Mouse (Mus musculus) forebrain, embryonic 16.5 days (tissue): ENCODE measurements at regions not wholly inside any gene's neighbourhood (a gene's known extent, or its start where the extent isn't known, plus 50 kb on each side); places are given as distances from the start of the nearest gene placed in this dataset.

Experiments
- ATAC-seq: fragments of 200-750 bp; cut with Nextera tagmentation; 2 replicates; pipeline ENCODE4 v1.8.0; 2017; ENCODE audit warnings: mild to moderate bottlenecking, moderate library complexity
- H3K27ac ChIP-seq: fragments of 300-500 bp; sonication (generic); 2 replicates; pipeline ENCODE4 v1.5.1; 2014; ENCODE audit warnings: low read length, control low read depth
- H3K27me3 ChIP-seq: fragments of 300-500 bp; sonication (generic); replicated peaks from 2 replicates; pipeline ENCODE4 v1.6.1; 2014; ENCODE audit warnings: low read length; ENCODE audit not compliant: control insufficient read depth, insufficient read depth
- H3K36me3 ChIP-seq: fragments of 300-500 bp; sonication (generic); 2 replicates; pipeline ENCODE4 v1.6.1; 2014; ENCODE audit not compliant: control insufficient read depth, insufficient read depth
- H3K4me1 ChIP-seq: fragments of 300-500 bp; sonication (generic); replicated peaks from 2 replicates; pipeline ENCODE4 v1.6.1; 2014; ENCODE audit warnings: low read length; ENCODE audit not compliant: control insufficient read depth, insufficient read depth
- H3K4me2 ChIP-seq: fragments of 300-500 bp; sonication (generic); 2 replicates; pipeline ENCODE4 v1.6.1; 2014; ENCODE audit warnings: mild to moderate bottlenecking, low read length, control low read depth
- H3K4me3 ChIP-seq: fragments of 300-500 bp; sonication (generic); replicated peaks from 2 replicates; pipeline ENCODE4 v1.5.1; 2014; ENCODE audit warnings: mild to moderate bottlenecking, low read length, control low read depth
- H3K9ac ChIP-seq: fragments of 300-500 bp; sonication (generic); replicated peaks from 2 replicates; pipeline ENCODE4 v1.6.1; 2014; ENCODE audit warnings: low read depth, low read length, control low read depth
- H3K9me3 ChIP-seq: fragments of 300-500 bp; sonication (generic); 2 replicates; pipeline ENCODE4 v1.6.1; 2016; ENCODE audit warnings: low read length; ENCODE audit not compliant: control insufficient read depth
- WGBS: fragments of 180-500 bp; shearing (Covaris S2); extraction: QIAGEN DNeasy Blood & Tissue Kit; methylation state at CpG from one replicate; pipeline ENCODE4 v1.1.7; 2014; 5-methylcytosine and 5-hydroxymethylcytosine counted together

- peak; percentile 40; the same call in 1 of the 2 replicates for ATAC-seq
These were observed 70.0 kb downstream of the Mbip start for GRCm38 (mm10) chr12:56275556-56276242.

DNA sequence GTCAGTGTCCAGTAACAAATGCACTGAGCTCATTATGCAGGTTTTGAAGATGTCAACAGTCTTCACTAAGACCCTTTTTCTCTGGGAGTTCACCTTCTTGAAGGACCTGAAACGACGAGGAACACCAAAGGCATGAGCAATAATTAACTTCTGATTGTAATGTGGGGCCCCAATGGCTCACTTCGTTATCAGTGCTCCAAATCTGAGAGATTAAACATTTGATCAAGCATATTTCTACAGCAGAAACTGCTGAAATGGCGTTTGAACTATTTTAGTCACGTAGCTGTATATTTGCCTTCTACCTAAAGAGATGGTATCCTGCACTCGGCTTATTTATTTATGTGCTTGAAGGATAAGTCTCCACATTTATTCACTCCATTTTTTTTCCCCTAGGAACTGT, 80.6 kb downstream of the Mbip start:
- no peak overlapping the region for H3K27ac ChIP-seq
- no peak overlapping the region for H3K4me3 ChIP-seq
- no peaks in the 10 kb centered on the region for H3K27me3 ChIP-seq
- H3K9me3 ChIP-seq, result no peaks in the 10 kb centered on the region
- 68% methylated on average over 6 of the region's 6 CpGs for WGBS
- no peaks in the 10 kb centered on the region for H3K36me3 ChIP-seq
- H3K4me1 ChIP-seq, result no peaks in the 10 kb centered on the region
- H3K9ac ChIP-seq, result no peak overlapping the region
- no peak for ATAC-seq
- no peak overlapping the region for H3K4me2 ChIP-seq

More at GRCm38 (mm10) chr12:56275556-56276242, 70.0 kb downstream of the Mbip start:
- Histone ChIP-seq H3K9ac (no peak overlapping the region), H3K27me3 (no peaks in the 10 kb centered on the region), H3K27ac (no peak overlapping the region), H3K4me3 (no peak overlapping the region), H3K9me3 (no peaks in the 10 kb centered on the region), H3K36me3 (no peaks in the 10 kb centered on the region), H3K4me2 (no peak overlapping the region), H3K4me1 (no peaks in the 10 kb centered on the region; the same call in 1 of the 2 replicates)
- WGBS, result 39% methylated on average over 17 of the region's 17 CpGs

DNA sequence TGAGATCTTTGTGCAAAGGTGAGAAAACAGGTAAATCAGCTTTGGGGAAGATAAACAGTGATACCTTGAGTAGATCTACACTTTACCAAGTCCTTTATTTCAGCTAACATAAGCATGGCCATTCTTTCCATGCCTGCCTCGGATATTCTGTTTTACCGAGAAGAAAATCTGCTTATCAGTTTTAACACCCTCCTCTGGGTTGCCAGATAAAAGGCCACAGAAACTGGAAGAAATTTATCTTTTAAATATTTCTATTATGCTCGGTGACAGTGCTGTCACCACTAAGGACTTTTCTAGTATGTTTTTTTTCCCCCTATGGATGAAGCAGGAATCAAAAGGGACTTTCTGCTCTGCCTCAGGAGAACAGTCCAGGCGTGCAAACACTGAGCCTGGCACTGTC, 84.2 kb downstream of the Mbip start:
- no peak for ATAC-seq
- WGBS, result 89% methylated on average over 4 of the region's 4 CpGs
- H3K36me3 ChIP-seq, result no peaks in the 10 kb centered on the region

DNA sequence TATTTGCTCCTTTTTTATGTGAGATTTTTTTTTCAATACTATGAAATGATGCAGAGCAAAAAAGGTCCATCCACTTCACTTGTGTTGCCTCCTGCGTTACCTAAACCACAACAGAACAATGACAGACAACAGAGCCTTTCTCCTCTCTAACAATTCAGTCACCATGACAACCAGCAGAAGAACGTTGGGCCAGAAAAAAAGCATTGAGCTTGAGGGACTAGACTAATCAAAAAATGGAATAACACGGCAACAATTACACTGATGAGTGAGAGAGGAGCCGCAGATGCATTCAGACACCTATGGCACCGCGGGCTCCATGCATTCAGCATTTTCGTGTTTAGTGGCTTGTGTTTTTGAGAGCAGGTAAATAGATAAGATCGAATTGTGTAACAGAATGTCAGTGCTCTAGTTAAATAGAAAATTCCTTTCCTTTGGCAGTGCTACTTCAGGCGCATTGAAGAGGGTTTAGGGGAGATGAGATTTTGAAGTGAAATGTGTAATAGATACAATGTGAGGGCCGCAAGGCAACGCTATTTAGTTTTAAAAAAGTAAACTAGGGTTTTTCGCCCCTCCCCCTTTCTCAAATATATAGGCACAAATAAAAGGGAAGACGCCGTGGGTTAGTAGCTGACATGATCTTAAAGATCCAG, 87.2 kb downstream of the Mbip start:
- 28% methylated on average over 14 of the region's 14 CpGs for WGBS
- peak; percentile 66 for ATAC-seq
- no peak overlapping the region for H3K27ac ChIP-seq
- H3K9me3 ChIP-seq, result no peaks in the 10 kb centered on the region
- H3K36me3 ChIP-seq, result no peaks in the 10 kb centered on the region
- H3K27me3 ChIP-seq, result no peaks in the 10 kb centered on the region
- no peaks in the 10 kb centered on the region for H3K4me1 ChIP-seq
- H3K9ac ChIP-seq, result no peak overlapping the region
- no peak overlapping the region for H3K4me2 ChIP-seq
- H3K4me3 ChIP-seq, result no peak overlapping the region

More for the DNA sequence above, 84.2 kb downstream of the Mbip start:
- no peaks in the 10 kb centered on the region for H3K9me3 ChIP-seq
- H3K9ac ChIP-seq, result no peak overlapping the region
- H3K4me1 ChIP-seq, result no peaks in the 10 kb centered on the region
- no peak overlapping the region for H3K4me2 ChIP-seq
- H3K4me3 ChIP-seq, result no peak overlapping the region
- H3K27me3 ChIP-seq, result no peaks in the 10 kb centered on the region
- no peak overlapping the region for H3K27ac ChIP-seq

GRCm38 (mm10) chr12:56256243-56256881, 89.3 kb downstream of the Mbip start:
- H3K4me3 ChIP-seq, result no peak overlapping the region
- no peak overlapping the region for H3K27ac ChIP-seq
- H3K36me3 ChIP-seq, result no peaks in the 10 kb centered on the region
- H3K27me3 ChIP-seq, result no peaks in the 10 kb centered on the region
- WGBS, result 88% methylated on average over 11 of the region's 11 CpGs
- H3K9me3 ChIP-seq, result no peaks in the 10 kb centered on the region
- H3K4me2 ChIP-seq, result no peak overlapping the region
- no peak for ATAC-seq
- no peak overlapping the region for H3K9ac ChIP-seq
- H3K4me1 ChIP-seq, result no peaks in the 10 kb centered on the region

DNA sequence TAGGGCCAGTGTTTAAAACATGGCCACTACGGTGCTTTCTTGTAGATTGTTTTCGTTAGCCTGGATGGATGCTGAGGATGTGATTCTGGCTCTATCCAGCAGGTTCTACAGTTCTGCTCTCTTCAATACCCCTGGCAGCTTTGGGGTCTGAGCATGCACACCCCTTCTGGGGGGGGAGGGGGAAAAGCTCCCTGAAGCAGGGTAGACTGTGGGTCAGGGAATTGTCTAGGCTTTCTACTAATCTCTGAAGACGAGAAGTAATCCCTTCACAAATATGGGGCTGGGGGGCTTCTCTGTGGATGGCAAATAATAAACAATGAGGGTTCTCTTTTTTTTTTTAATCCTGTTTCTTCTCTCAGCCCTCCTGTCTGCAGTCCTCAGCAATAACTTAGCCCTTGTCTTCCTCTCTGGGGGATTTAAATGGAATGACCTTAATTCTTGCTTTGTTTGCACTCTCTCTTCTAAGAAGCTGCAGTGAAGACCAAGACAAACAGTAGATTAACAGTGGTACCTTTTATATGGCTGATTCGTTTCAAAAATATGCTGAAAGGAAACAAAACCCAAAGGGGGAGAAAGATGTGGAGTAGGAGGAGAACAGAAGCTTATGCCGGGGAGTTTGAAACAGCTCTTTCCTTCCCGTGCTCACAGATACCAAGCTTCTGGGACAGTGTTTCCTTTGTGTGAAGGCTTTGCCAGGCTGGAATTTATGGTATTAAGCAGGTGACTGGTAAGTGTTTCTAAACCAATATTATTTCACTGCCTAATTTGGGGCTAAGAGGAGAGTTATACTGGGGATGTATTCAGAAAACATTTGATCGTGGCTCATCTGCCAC, 92.9 kb downstream of the Mbip start:
- Histone ChIP-seq H3K4me2 (no peak overlapping the region), H3K36me3 (no peaks in the 10 kb centered on the region), H3K9me3 (no peaks in the 10 kb centered on the region), H3K27ac (no peak overlapping the region), H3K9ac (no peak overlapping the region), H3K4me1 (no peaks in the 10 kb centered on the region), H3K27me3 (no peaks in the 10 kb centered on the region), H3K4me3 (no peak overlapping the region)
- ATAC-seq, result no peak
- 28% methylated on average over 7 of the region's 7 CpGs for WGBS

DNA sequence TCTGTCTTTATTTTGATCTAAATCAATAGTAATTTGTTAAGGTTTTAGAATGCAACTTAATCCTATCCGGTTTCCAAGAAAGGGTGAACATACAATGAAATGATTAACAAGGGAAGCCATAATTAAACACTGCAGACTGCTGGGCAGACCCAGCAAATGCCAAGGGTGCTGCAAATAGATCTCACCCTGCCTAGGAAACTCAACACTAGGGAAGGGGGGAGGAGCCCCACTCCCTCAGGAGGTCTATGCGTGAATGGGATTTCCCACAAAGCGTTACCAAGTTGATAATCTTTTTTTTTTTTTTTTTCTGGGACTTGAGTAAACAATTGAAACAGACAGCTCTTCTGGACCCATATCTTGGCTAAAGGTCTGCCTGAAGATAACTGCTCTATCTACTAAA, 95.4 kb downstream of the Mbip start:
- Histone ChIP-seq H3K9ac (no peak overlapping the region), H3K36me3 (no peaks in the 10 kb centered on the region), H3K4me2 (no peak overlapping the region), H3K9me3 (no peaks in the 10 kb centered on the region), H3K4me3 (no peak overlapping the region), H3K27ac (no peak overlapping the region), H3K4me1 (no peaks in the 10 kb centered on the region), H3K27me3 (no peaks in the 10 kb centered on the region)
- 10% methylated on average over 3 of the region's 3 CpGs for WGBS
- ATAC-seq, result no peak

DNA sequence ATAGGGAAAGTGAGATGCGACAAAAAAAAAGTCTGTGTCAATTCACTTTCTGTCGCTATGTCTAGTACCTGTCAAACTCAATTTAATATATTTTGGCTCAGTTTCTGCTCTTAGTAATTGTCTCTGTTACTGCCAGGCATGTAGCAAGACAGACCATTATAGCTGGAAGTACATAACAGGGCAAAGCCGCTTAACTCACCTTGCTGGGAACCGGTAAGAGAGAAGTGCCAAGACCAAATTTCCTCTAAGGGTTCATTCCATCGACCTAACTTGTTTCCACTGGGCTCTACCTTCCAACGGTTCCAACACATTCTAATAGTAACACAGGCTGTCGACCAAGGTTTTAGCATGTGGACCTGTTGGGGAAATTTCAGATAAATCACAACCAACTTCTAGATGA, 99.3 kb downstream of the Mbip start:
- H3K9ac ChIP-seq, result no peak overlapping the region
- WGBS, result 93% methylated on average over 7 of the region's 7 CpGs
- H3K4me2 ChIP-seq, result no peak overlapping the region
- no peaks in the 10 kb centered on the region for H3K36me3 ChIP-seq
- no peak overlapping the region for H3K27ac ChIP-seq
- ATAC-seq, result no peak
- no peaks in the 10 kb centered on the region for H3K27me3 ChIP-seq
- no peaks in the 10 kb centered on the region for H3K4me1 ChIP-seq
- no peaks in the 10 kb centered on the region for H3K9me3 ChIP-seq
- no peak overlapping the region for H3K4me3 ChIP-seq

DNA sequence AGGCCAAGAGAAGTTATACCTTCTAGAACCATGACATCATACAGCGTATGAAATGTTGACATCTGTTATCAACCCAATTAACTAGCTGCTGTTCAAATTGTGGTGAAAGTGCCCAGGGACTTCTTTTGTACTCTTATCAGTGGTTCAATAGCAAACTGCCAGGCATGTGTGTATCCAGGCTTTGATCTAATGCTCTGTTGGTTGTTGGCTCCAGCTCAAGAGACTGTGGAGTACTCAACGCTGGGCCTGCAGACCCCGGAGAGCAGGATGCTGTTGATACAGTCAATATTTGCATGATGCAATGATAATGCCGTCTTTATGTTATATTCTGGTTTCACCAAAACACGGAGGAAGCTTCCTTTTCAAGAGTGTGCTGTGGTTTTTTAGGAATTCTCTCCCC, 102.9 kb downstream of the Mbip start:
- no peaks in the 10 kb centered on the region for H3K4me1 ChIP-seq
- WGBS, result 59% methylated on average over 5 of the region's 5 CpGs
- no peak overlapping the region for H3K4me3 ChIP-seq
- no peak for ATAC-seq
- H3K9ac ChIP-seq, result no peak overlapping the region
- H3K36me3 ChIP-seq, result no peaks in the 10 kb centered on the region
- H3K27ac ChIP-seq, result no peak overlapping the region
- H3K9me3 ChIP-seq, result no peaks in the 10 kb centered on the region
- H3K4me2 ChIP-seq, result no peak overlapping the region
- no peaks in the 10 kb centered on the region for H3K27me3 ChIP-seq
